Mouse (Mus musculus) cerebellum, postnatal 25 days (tissue): ENCODE measurements at regions not wholly inside any gene's neighbourhood (a gene's known extent, or its start where the extent isn't known, plus 50 kb on each side); places are given as distances from the start of the nearest gene placed in this dataset.
A peak's percentile ranks its signal among the peaks of the same experiment; 100 is the strongest.

Experiments used
- DNase-seq, 2 experiments: peaks; one replicate each; pipeline ENCODE4 v3.0.0; 2021; ENCODE audit warnings: mixed read lengths in 2 of 2

GRCm38 (mm10) chr9:26383996-26384395 lies 349.5 kb upstream of the B3gat1 start:
- DNase-seq: peak; percentile 6 to 26

GRCm38 (mm10) chr9:26398635-26399034 lies 334.9 kb upstream of the B3gat1 start:
- peak in 1 of 2 experiments; percentile 17 for DNase-seq

DNA sequence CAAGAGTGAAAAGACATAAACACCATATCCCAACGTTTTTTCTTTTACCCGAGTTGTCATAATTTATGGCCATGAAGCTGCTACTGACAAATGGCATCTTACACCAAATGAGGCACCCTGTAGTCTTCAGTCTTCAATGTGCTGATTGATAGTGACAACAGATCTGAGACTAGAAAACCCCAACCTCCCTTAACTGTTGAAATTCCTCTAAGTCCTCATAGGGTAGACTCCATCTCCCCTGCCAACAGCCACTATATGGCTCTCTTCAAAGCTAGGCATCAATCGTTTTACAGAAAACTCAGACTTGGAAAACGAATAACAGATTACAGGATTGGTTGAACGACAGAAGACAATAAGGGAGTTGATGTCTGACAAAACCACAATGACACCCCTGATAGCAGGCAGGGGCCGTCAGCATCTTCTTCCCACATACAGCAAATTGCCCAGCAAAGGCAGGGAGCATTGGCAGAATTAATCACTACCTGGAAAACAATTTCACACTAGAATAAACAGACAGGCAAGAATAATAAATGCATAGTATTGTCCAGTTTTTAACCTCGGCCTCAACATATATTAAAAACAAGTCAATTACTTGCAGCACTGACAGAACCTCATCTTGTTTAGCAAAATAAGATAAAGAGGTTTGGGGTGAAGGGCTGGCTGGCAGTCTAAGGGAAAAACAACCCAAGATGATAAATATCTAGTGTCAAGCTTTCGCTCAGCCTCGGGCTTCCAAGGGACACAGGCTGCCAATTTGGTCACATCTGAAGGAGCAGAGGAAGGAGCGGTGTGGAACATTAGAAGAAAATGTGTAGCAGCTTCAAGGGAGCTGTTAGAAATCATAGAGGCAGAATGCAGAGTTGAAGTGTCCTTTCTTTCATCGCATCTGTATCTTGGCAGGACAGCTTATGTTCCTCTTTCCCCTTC lies 310.4 kb upstream of the B3gat1 start:
- no peak for DNase-seq

- DNase-seq: no peak
Measured at GRCm38 (mm10) chr9:26435507-26435906, 298.0 kb upstream of the B3gat1 start.

DNA sequence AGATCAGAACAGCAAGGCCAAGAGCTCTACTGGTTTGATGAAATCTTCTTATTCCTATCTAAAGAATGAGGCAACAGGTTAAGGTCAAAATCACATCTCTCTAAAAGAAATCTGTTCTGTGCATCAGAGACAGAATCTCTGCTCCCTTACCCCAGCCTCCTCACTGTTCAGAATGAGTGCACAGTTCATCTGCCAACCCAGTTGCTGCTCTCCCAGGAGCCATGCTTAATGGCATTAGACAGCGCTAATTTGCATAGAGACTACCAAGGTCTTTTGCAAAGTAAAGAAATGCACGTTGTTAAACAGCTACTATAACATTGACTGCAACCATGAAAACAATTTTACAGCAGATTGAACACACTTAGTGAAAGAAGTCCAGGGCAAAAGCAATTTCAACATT lies 296.3 kb upstream of the B3gat1 start:
- no peak for DNase-seq

DNA sequence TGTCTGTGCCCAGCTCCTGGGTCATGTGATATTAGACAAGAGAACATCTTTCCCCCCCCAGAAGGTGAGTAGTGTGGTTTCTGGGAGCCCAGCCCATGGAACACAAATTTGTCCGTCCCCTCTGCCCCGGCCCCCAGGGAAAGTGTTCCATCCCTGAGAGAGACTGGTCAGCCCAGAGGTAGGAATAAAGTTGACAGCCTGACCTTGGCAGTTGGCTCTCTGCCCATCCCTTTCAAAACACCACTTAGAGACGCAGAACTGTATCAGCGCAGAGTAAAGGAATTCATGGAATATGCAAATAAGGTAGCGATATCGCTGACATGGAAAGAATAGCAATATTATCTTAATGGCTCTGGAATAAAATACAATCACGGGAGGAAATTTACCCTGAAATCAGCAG lies 279.6 kb upstream of the B3gat1 start:
- DNase-seq: no peak

- DNase-seq: no peak
Measured at GRCm38 (mm10) chr9:26461081-26461480, 272.4 kb upstream of the B3gat1 start.

DNA sequence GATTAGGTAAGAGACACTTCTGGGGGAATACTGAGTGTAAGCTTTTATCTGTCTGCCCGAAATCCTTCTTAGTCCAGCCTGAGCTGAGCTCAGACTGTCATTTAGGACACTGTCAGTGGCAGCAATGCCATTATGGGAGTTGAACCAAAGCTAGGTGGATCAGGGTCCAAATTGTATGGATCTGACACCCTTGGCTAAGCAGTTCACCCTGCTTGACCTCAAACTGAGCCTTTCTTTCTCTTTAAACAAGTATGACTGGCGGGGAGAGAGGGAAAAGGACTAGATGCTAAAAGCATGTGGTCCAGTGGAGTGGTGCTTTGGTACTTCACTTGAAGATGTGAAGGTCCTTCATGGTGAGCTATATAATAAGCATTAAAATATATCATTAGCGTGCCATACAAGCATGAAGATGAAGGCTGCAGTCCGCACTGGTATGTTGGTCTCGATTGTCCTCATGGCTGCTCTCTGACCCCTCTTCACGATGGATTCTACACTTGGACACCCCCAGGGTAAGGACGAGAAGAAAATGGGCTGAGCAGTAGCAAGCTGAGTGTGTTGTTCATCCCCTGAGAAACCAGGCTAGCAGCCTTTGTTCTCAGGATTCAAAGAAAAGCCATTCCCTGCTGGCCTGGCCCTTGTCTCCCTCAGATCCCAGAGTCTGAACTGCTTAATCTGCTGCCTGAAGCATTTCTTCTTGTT lies 262.7 kb upstream of the B3gat1 start:
- DNase-seq: no peak

DNA sequence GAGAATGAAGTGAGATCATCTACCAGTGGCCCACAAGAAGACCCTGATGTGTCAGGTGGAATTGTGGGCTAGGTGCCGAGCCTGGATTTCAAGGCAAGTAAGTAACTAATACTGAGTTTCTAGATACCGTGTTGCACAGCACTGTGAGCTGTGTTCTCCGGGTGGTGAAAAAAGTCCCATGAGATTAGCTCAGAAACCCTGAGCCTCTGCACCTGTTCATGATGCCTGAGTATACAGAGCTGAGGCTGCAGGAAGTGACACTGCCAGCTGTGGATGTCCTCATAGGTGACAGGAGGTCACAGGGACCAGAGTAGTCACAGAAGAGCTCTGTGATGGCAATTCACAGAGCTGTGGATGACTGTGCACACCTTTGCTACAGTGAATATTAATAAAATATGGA lies 257.2 kb upstream of the B3gat1 start:
- DNase-seq: no peak

DNA sequence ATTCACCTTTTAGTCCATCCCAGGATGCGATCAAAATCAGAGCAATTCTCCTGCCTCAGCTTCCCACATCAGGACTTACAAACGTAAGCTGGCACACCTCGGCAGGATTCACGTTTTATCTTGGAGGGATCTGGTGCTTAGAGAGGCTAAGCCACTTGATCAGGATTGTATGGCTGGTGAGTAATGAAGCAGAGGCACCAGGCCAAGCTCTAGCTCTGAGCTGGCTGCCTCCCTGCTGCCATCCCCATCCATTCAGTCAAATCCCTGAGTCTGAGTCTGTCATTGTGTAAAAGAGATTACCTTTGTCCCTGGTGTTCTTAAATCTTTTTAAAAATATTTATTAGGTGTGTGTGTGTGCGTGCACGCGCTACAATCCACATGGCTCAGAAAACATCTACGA lies 252.6 kb upstream of the B3gat1 start:
- DNase-seq: peak; percentile 20 to 48

DNA sequence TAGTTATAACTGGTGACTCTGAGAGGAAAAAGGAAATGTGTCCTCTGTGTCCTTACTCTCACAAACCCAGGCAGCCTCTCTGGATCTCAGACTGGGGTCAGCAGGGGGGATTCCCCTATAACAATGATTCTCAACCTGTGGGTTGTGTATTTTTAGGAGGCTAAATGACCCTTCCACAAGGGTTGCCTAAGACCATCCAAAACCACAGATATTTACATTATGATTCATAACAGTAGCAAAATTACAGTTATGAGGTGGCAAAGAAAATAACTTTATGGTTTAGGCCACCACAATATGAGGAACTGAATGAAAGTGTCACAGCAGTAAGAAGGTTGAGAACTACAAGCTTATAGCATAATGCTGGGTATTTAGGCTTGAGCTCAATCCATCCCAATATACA lies 251.6 kb upstream of the B3gat1 start:
- no peak for DNase-seq

DNA sequence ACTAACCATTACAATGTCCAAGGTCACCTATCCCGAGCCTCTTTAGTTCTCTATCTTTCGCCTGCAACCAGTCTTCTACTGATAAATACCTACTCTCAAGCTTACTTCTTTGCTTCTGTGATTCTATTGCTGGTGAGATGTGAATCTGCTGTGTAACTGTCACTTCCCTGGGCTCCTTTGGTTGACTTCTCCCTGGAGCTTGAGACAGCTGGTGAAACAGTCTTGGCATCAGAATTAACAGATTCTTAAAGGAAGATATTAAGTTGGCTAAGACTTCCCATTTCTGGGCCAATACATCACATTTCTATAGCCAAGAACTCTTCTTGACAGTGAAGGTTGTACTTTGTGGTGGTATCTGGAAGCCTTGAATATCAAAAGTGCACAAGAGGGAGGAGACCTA lies 239.8 kb upstream of the B3gat1 start:
- no peak for DNase-seq

- DNase-seq: no peak
Measured at GRCm38 (mm10) chr9:26502027-26502426, 231.5 kb upstream of the B3gat1 start.

DNA sequence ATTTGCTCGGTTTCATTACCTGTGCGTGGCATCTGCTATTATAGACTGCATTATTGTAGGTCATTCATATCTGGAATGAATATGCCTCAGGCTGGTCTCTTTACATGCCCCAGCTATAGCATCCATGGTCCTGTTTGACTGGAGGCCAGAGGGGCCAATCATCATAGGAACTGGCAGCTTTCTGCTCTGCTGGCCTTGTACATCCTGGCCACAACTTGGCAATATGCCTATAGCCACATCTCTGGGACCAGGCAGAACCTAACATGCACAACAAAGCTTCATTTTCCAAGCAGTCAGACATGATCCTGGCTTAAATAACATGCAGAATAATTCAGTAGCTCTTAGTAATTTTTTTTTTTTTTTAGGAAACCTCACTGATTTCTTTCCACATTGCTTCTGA lies 227.6 kb upstream of the B3gat1 start:
- DNase-seq: peak in 1 of 2 experiments; percentile 27

DNA sequence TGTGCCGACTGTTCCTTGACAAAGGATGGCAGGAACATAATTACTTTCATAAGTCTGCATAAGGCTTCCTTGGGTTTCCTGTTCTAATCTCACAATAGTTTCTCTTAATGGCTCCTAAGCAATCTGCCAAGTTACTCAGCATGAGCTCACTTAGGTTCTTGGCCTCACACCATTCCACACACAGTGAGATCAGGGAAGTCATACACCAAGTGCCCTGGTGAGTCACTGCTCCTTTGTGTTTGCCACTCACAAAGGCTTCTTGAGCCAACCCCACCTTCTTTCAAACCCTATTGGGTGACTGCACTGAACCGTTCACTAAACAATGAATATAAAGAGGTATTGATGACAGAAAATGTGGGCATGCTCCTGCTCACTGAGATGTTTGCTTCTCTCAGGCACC lies 214.9 kb upstream of the B3gat1 start:
- no peak for DNase-seq

DNA sequence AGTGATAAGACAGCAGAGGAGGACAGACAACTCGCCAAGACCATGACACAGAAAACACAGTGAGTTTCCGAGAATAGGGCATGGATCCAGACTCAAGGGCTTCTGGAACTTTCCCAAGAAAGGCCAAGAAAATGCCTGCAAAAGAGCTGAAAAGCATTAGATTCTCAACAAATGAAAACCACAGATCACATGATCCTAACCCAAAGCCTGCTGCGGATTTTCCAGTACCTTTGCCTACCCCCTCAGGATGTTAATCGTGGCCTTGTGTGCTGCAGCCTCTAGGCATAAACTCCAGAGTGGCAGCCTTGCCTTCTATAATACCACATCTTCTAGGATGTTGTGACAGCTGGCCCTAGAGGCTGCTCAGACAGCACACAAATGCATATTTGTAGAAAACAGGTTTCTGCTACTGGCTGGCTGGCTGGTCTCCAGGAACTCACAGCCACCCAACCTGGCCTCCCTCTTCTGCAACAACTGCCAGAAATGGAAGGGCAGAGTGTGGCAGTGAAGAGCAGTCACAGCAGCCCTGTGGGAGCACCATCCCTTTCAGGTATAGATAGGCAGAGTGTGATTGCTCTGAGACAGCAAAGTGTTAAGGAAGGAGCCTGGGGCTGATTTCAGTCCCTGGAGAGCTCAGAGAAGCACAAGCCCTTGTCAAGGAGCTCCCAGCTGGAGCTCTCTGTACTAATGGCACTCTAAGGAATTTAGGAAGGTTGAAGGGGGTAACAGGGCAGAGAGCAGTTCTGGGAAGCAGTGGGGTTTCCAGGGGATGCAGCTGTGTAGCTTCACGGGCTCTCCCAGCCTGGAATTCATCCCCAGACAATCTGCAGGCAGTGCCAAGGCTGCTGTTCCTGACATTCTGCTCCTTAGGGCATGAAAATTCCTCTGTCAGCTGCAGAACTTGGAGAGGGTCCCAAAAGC lies 213.7 kb upstream of the B3gat1 start:
- peak; percentile 20 to 44 for DNase-seq

DNA sequence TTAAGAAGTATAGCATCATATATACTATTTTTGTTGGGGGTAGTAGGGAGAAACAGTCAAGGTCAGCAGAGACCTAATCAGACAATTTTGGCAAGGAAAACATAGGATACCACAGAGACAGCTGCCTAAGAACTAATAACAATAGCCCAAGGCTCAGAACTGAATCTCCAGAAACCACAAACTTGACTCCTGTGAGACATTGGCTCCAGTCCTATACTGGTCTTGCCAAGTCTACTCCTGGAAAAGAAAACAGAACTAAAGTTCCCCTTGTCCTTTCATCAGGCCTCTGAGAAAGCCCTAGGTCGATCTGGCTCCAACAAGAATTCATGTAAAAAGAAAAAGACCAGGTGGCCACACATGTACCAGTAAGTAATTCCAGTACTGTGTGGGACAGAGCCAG lies 209.4 kb upstream of the B3gat1 start:
- DNase-seq: no peak

DNA sequence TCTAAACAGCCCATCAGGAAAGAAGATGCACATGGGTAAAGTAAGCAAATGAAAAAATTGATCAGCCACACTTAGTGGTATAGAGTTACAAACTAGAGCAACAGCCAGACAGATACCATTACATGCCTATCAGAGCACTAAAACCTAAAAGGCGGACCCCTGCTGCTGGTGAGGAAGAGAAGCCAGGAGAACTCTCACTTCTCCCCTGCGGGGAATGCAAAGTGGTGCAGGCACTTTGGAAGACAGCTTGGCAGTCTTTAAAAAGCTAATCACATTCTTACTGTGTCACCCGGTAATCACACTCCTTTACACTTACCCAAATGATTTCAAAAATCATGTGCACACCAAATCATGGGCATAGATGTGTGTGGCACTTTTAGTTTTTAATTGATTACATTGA lies 204.8 kb upstream of the B3gat1 start:
- no peak for DNase-seq

GRCm38 (mm10) chr9:26539042-26539441 lies 194.5 kb upstream of the B3gat1 start:
- no peak for DNase-seq

DNA sequence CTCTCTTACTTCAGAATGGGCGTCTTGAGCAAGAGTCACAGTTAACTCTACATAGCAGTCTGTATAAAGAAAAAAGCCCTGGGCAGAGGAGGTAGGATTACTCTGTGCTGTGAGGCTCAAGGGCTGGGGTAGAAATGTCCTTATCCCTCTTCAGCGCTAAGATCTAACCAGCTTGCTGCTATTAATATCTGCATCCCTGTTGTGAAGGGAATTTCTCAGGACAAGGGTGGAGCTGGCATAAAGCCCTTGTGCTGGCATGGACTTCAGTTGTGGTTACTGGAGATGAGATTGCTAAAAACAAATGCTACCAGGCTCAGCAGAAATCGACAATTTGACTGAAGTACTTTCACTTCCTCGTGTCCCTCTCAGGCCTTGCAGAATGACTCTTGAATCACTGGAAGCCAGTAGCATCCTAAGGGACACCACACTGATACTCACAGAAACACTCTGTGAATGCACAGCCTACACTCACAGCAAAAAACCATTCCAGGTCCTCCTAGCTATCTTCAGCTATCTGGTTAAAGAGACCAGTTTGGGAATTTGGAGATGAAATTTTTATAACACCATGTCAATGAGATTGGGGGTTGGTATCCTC lies 185.1 kb upstream of the B3gat1 start:
- peak; percentile 81 to 88 for DNase-seq

- peak; percentile 82 to 85 for DNase-seq
Measured at GRCm38 (mm10) chr9:26549118-26549517, 184.4 kb upstream of the B3gat1 start.

DNA sequence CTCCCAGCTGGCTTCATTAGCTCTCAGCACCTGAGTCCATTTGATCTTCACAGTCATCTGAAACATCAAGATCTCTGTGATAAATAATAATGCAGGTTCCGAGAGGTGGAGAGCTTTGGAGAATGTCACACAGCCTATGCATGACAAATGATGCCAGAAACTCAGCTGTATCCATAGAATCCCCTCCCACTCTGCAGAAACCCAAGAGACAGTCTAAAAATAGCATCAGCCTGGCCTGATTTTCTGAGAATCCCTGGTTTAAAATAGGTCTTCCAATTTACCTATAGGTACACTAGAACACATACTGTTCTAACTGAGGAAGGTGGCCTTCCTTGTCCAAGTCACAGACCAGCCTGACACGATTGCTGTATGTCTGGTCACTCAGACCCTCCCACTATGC lies 184.0 kb upstream of the B3gat1 start:
- no peak for DNase-seq

DNA sequence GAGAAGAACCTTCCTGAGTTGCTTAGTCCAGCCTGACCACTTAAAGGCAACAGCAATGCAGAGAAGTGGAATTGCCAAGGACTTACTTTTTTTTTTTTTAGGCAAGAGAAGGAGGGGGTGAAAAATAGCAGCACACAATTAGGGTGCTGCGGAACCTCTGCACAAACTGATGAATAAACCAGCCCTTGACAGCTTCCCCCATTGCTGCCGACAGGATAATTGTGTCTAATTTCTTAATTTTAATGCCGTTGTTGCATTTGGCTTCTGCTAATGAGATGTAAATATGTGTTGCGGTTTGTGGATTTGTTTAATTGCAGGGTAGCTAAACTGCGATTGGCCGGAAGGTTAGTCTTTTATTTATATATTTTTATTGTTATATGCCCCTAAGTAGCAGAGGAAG lies 157.5 kb upstream of the B3gat1 start:
- no peak for DNase-seq
